Mouse (Mus musculus) 416B (cell line): ENCODE results near the gene B3gnt2.

Experiments
- DNase-seq: peaks from one replicate; pipeline ENCODE4 v3.0.0; 2011; ENCODE audit warnings: low read depth

B3gnt2 gene

GRCm38 (mm10) chr11:22723096-22723495, 137.7 kb downstream of the B3gnt2 start:
- DNase-seq = no peak

GRCm38 (mm10) chr11:22720096-22720495, 140.7 kb downstream of the B3gnt2 start:
- no peak for DNase-seq

GRCm38 (mm10) chr11:22719570-22719969, 141.2 kb downstream of the B3gnt2 start:
- peak; percentile 37 for DNase-seq

GRCm38 (mm10) chr11:22718036-22718435, 142.7 kb downstream of the B3gnt2 start:
- no peak for DNase-seq

- DNase-seq = no peak
These were observed 149.4 kb downstream of the B3gnt2 start for GRCm38 (mm10) chr11:22711327-22711726.

GRCm38 (mm10) chr11:22710596-22710995, 150.2 kb downstream of the B3gnt2 start:
- DNase-seq = peak; percentile 85
